Mouse (Mus musculus) MEL (cell line): ENCODE measurements around the gene Zfp362. TPM values are rescaled to one million over a fixed set of nuclear protein-coding genes. Genes with fewer than 3 reads are reported as not detected.

ENCODE experiments used
- DNase-seq: peaks from one replicate; pipeline ENCODE4 v3.0.0; 2011; ENCODE audit warnings: low read depth, low spot score
- H3K27ac ChIP-seq: 2 replicates; pipeline ENCODE4 v1.5.1; 2012; ENCODE audit warnings: low read depth, mild to moderate bottlenecking, control low read depth, low read length, moderate library complexity; ENCODE audit not compliant: control insufficient read depth
- H3K27me3 ChIP-seq, 2 experiments: fragments of 150-350 bp in 1 of 2; sonication (generic) in 1 of 2; 2 replicates each; pipeline ENCODE4 v1.6.1; 2012; ENCODE audit warnings: low read length in 2 of 2, mild to moderate bottlenecking in 2 of 2, improper control_type of control experiment in 1 of 2, moderate library complexity in 1 of 2; ENCODE audit not compliant: insufficient read depth in 2 of 2, control insufficient read depth in 1 of 2
- H3K36me3 ChIP-seq, 2 experiments: 2 replicates each; pipeline ENCODE4 v1.6.1; 2012 to 2014; ENCODE audit warnings: low read length in 2 of 2, improper control_type of control experiment in 1 of 2, inconsistent platforms in 1 of 2, mild to moderate bottlenecking in 1 of 2; ENCODE audit not compliant: insufficient read depth in 2 of 2, control insufficient read depth in 1 of 2
- H3K4me1 ChIP-seq, 2 experiments: fragments of 150-350 bp in 1 of 2; sonication (generic) in 1 of 2; 2 replicates each; pipeline ENCODE4 v1.6.1; 2012; ENCODE audit warnings: low read length in 2 of 2, improper control_type of control experiment in 1 of 2, mild to moderate bottlenecking in 1 of 2; ENCODE audit not compliant: insufficient read depth in 2 of 2, control insufficient read depth in 1 of 2
- H3K4me3 ChIP-seq, 2 experiments: fragments of 150-350 bp in 1 of 2; sonication (generic) in 1 of 2; 2 replicates each; pipeline ENCODE4 v1.5.1; 2012; ENCODE audit warnings: low read depth in 2 of 2, low read length in 2 of 2, mild to moderate bottlenecking in 2 of 2, moderate library complexity in 2 of 2, control low read depth in 1 of 2, improper control_type of control experiment in 1 of 2; ENCODE audit not compliant: control insufficient read depth in 1 of 2, insufficient read depth in 1 of 2
- H3K79me2 ChIP-seq: 2 replicates; pipeline ENCODE4 v1.6.1; 2012; ENCODE audit warnings: mild to moderate bottlenecking, low read length, moderate library complexity; ENCODE audit not compliant: control insufficient read depth, poor library complexity, insufficient read depth
- H3K9ac ChIP-seq: 2 replicates; pipeline ENCODE4 v1.6.1; 2012; ENCODE audit warnings: low read depth, mild to moderate bottlenecking, control low read depth, low read length, moderate library complexity; ENCODE audit not compliant: control insufficient read depth, poor library complexity, severe bottlenecking
- H3K9me3 ChIP-seq: fragments of 150-350 bp; sonication (generic); replicated peaks from 2 replicates; pipeline ENCODE4 v1.6.1; 2012; ENCODE audit warnings: mild to moderate bottlenecking, low read length, improper control_type of control experiment, moderate library complexity; ENCODE audit not compliant: insufficient read depth
- CHD1 ChIP-seq: IDR thresholded peaks from 2 replicates; pipeline ENCODE4 v1.6.1; 2012; ENCODE audit warnings: low read depth, mild to moderate bottlenecking, inconsistent platforms, low read length, improper control_type of control experiment
- CHD2 ChIP-seq: IDR thresholded peaks from 2 replicates; pipeline ENCODE4 v1.6.1; 2011; ENCODE audit warnings: low read length, improper control_type of control experiment
- CTCF ChIP-seq, 3 experiments: IDR thresholded peaks in 2 of 3; conservative IDR thresholded peaks in 1 of 3; 2 replicates each; pipeline ENCODE4 v1.5.1; 2011 to 2012; ENCODE audit warnings: low read length in 3 of 3, low read depth in 2 of 3, mild to moderate bottlenecking in 2 of 3, improper control_type of control experiment in 1 of 3, inconsistent platforms in 1 of 3, mixed read lengths in 1 of 3, moderate library complexity in 1 of 3; ENCODE audit not compliant: control insufficient read depth in 1 of 3, insufficient read depth in 1 of 3, poor library complexity in 1 of 3, severe bottlenecking in 1 of 3
- E2F4 ChIP-seq: IDR thresholded peaks from 2 replicates; pipeline ENCODE4 v1.6.1; 2011; ENCODE audit warnings: low read depth, low read length, improper control_type of control experiment, borderline replicate concordance
- EP300 ChIP-seq, 2 experiments: IDR thresholded peaks; 2 replicates each; pipeline ENCODE4 v1.6.1; 2011; ENCODE audit warnings: improper control_type of control experiment in 2 of 2, low read length in 2 of 2, low read depth in 1 of 2, mild to moderate bottlenecking in 1 of 2
- GATA1 ChIP-seq: IDR thresholded peaks from 2 replicates; pipeline ENCODE4 v1.6.1; 2011; ENCODE audit warnings: low read depth, low read length, improper control_type of control experiment
- KAT2A ChIP-seq: conservative IDR thresholded peaks from 2 replicates; pipeline ENCODE4 v1.6.1; 2012; ENCODE audit warnings: low read depth, low read length, improper control_type of control experiment, inconsistent platforms
- MEF2A ChIP-seq: IDR thresholded peaks from 2 replicates; pipeline ENCODE4 v1.6.1; 2014; ENCODE audit warnings: low read depth, mild to moderate bottlenecking, inconsistent platforms, low read length, improper control_type of control experiment; ENCODE audit not compliant: poor library complexity, insufficient replicate concordance, severe bottlenecking; ENCODE audit errors: extremely low read depth
- MXI1 ChIP-seq: IDR thresholded peaks from 2 replicates; pipeline ENCODE4 v1.6.1; 2011; ENCODE audit warnings: mild to moderate bottlenecking, low read depth, low read length, improper control_type of control experiment
- MYB ChIP-seq: IDR thresholded peaks from 2 replicates; pipeline ENCODE4 v1.6.1; 2011; ENCODE audit warnings: mild to moderate bottlenecking, low read depth, low read length, improper control_type of control experiment
- MYC ChIP-seq: IDR thresholded peaks from 2 replicates; pipeline ENCODE4 v1.6.1; 2011; ENCODE audit warnings: low read depth, mild to moderate bottlenecking, low read length, improper control_type of control experiment, moderate library complexity
- NELFE ChIP-seq: IDR thresholded peaks from 2 replicates; pipeline ENCODE4 v1.6.1; 2011; ENCODE audit warnings: low read depth, low read length, improper control_type of control experiment
- NRF1 ChIP-seq: IDR thresholded peaks from 2 replicates; pipeline ENCODE4 v1.6.1; 2014; ENCODE audit warnings: low read depth, mild to moderate bottlenecking, inconsistent platforms, low read length, improper control_type of control experiment, moderate library complexity; ENCODE audit not compliant: poor library complexity, insufficient read depth, severe bottlenecking
- POLR2A ChIP-seq, 2 experiments: IDR thresholded peaks; 2 replicates each; pipeline ENCODE4 v1.6.1; 2011 to 2012; ENCODE audit warnings: low read length in 2 of 2, mild to moderate bottlenecking in 2 of 2, control low read depth in 1 of 2, improper control_type of control experiment in 1 of 2, low read depth in 1 of 2, moderate library complexity in 1 of 2; ENCODE audit not compliant: control insufficient read depth in 1 of 2, insufficient read depth in 1 of 2, poor library complexity in 1 of 2
- POLR2AphosphoS2 ChIP-seq: IDR thresholded peaks from 2 replicates; pipeline ENCODE4 v1.6.1; 2011; ENCODE audit warnings: low read length, improper control_type of control experiment
- POLR2AphosphoS5 ChIP-seq: IDR thresholded peaks from 2 replicates; pipeline ENCODE4 v1.6.1; 2012; ENCODE audit warnings: low read depth, borderline replicate concordance, mild to moderate bottlenecking, inconsistent platforms, low read length, moderate library complexity, mixed read lengths
- RAD21 ChIP-seq: IDR thresholded peaks from 2 replicates; pipeline ENCODE4 v1.6.1; 2011; ENCODE audit warnings: mild to moderate bottlenecking, low read depth, low read length, improper control_type of control experiment
- RCOR1 ChIP-seq: IDR thresholded peaks from 2 replicates; pipeline ENCODE4 v1.6.1; 2012; ENCODE audit warnings: low read depth, mild to moderate bottlenecking, inconsistent platforms, low read length, improper control_type of control experiment
- SIN3A ChIP-seq: IDR thresholded peaks from 2 replicates; pipeline ENCODE4 v1.6.1; 2012; ENCODE audit warnings: low read length, improper control_type of control experiment, inconsistent platforms
- SMC3 ChIP-seq: IDR thresholded peaks from 2 replicates; pipeline ENCODE4 v1.6.1; 2011; ENCODE audit warnings: low read depth, low read length, improper control_type of control experiment
- TAL1 ChIP-seq: IDR thresholded peaks from 2 replicates; pipeline ENCODE4 v1.6.1; 2012; ENCODE audit warnings: mild to moderate bottlenecking, inconsistent platforms, low read length, moderate library complexity, mixed read lengths
- TBP ChIP-seq: IDR thresholded peaks from 2 replicates; pipeline ENCODE4 v1.8.0; 2011; ENCODE audit warnings: low read depth, low read length, improper control_type of control experiment
- UBTF ChIP-seq: IDR thresholded peaks from 2 replicates; pipeline ENCODE4 v1.6.1; 2012; ENCODE audit warnings: low read depth, mild to moderate bottlenecking, inconsistent platforms, low read length, improper control_type of control experiment, moderate library complexity, borderline replicate concordance; ENCODE audit not compliant: insufficient read depth
- USF1 ChIP-seq: IDR thresholded peaks from 2 replicates; pipeline ENCODE4 v1.6.1; 2014; ENCODE audit warnings: low read depth, mild to moderate bottlenecking, inconsistent platforms, low read length, improper control_type of control experiment, moderate library complexity
- ZC3H11A ChIP-seq: IDR thresholded peaks from 2 replicates; pipeline ENCODE4 v1.6.1; 2012; ENCODE audit warnings: low read depth, mild to moderate bottlenecking, inconsistent platforms, low read length, improper control_type of control experiment
- ZMIZ1 ChIP-seq: IDR thresholded peaks from 2 replicates; pipeline ENCODE4 v1.6.1; 2012; ENCODE audit warnings: low read depth, mild to moderate bottlenecking, inconsistent platforms, low read length, improper control_type of control experiment, moderate library complexity
- ZNF384 ChIP-seq: IDR thresholded peaks from 2 replicates; pipeline ENCODE4 v1.6.1; 2012; ENCODE audit warnings: low read depth, mild to moderate bottlenecking, inconsistent platforms, low read length, improper control_type of control experiment
- polyA plus RNA-seq, 2 experiments: library from polyadenylated mRNA; stranded (reverse) in 1 of 2; unstranded in 1 of 2; fragments of >175 nt in 1 of 2; fragments of >200 nt in 1 of 2; gene quantifications; 2 replicates each; pipeline versions ENCODE4 v1.2.1 to v1.2.4; 2012; ENCODE audit warnings: low replicate concordance in 2 of 2, low read depth in 1 of 2; ENCODE audit not compliant: insufficient read length in 2 of 2, insufficient read depth in 1 of 2, missing spikeins in 1 of 2
- total RNA-seq: library from RNA; depleted of rRNA; stranded (reverse); fragments of 300-350 nt; gene quantifications from 2 replicates; pipeline ENCODE4 v1.2.3, GENCODE M21; 2012

The Zfp362 gene
- total and polyA plus RNA-seq, 3 experiments: 2.4 to 30.1 TPM; not detected in 1

GRCm38 (mm10) chr4:128788108-128788507 is 17.7 kb downstream of the Zfp362 start:
- Histone ChIP-seq H3K27ac (no peak overlapping the region), H3K4me3 (no peak overlapping the region), H3K4me1 (no peaks in the 10 kb centered on the region), H3K79me2 (no peaks in the 10 kb centered on the region), H3K36me3 (no peaks in the 10 kb centered on the region; a peak in 1 of 4 replicates), H3K9ac (no peak overlapping the region)
- DNase-seq: no peak
- TF ChIP-seq SIN3A: no peak
- TF ChIP-seq RCOR1: no peak
- no peak for TF ChIP-seq NELFE
- no peak for TF ChIP-seq CHD1
- TF ChIP-seq RAD21: no peak
- TF ChIP-seq SMC3: no peak
- no peak for TF ChIP-seq POLR2A (IDR thresholded peaks at IDR 0.05; ENCODE audit: control insufficient read depth in 1 of 2, insufficient read depth in 1 of 2, low read depth in 1 of 2, low read length in 2 of 2, poor library complexity in 1 of 2)
- no peak for TF ChIP-seq ZMIZ1
- TF ChIP-seq CTCF (IDR thresholded peaks at IDR 0.05 in 2 of 3, conservative IDR thresholded peaks at IDR 0.05 in 1 of 3; ENCODE audit: control insufficient read depth in 1 of 3, insufficient read depth in 1 of 3, low read depth in 2 of 3, low read length in 3 of 3, poor library complexity in 1 of 3, severe bottlenecking in 1 of 3): no peak
- TF ChIP-seq KAT2A: no peak
- TF ChIP-seq GATA1: no peak
- TF ChIP-seq ZNF384: no peak
- no peak for TF ChIP-seq EP300 (IDR thresholded peaks at IDR 0.05; ENCODE audit: low read depth in 1 of 2, low read length in 2 of 2)
- no peak for TF ChIP-seq POLR2AphosphoS2
- no peak for TF ChIP-seq USF1
- TF ChIP-seq MEF2A: no peak
- no peak for TF ChIP-seq TAL1
- TF ChIP-seq, all 39 proteins: peak for 0
- Histone ChIP-seq H3K27me3 (no peaks in the 10 kb centered on the region), H3K9me3 (no peaks in the 10 kb centered on the region)

GRCm38 (mm10) chr4:128787023-128787939 is 18.6 kb downstream of the Zfp362 start:
- H3K36me3 ChIP-seq: no peaks in the 10 kb centered on the region; a peak in 1 of 4 replicates
- no peak overlapping the region for H3K9ac ChIP-seq
- H3K79me2 ChIP-seq: no peaks in the 10 kb centered on the region
- no peaks in the 10 kb centered on the region for H3K9me3 ChIP-seq
- H3K27ac ChIP-seq: no peak overlapping the region
- H3K4me1 ChIP-seq: no peaks in the 10 kb centered on the region
- no peak overlapping the region for H3K4me3 ChIP-seq
- no peaks in the 10 kb centered on the region for H3K27me3 ChIP-seq
- no peak for DNase-seq
- TF ChIP-seq NELFE: no peak
- TF ChIP-seq TAL1: no peak
- no peak for TF ChIP-seq UBTF
- TF ChIP-seq CHD1: no peak
- no peak for TF ChIP-seq CTCF (IDR thresholded peaks at IDR 0.05 in 2 of 3, conservative IDR thresholded peaks at IDR 0.05 in 1 of 3; ENCODE audit: control insufficient read depth in 1 of 3, insufficient read depth in 1 of 3, low read depth in 2 of 3, low read length in 3 of 3, poor library complexity in 1 of 3, severe bottlenecking in 1 of 3)
- no peak for TF ChIP-seq NRF1
- no peak for TF ChIP-seq TBP
- no peak for TF ChIP-seq MYC
- TF ChIP-seq POLR2AphosphoS5: no peak
- no peak for TF ChIP-seq MYB
- TF ChIP-seq E2F4: no peak
- no peak for TF ChIP-seq POLR2AphosphoS2
- TF ChIP-seq MXI1: no peak
- TF ChIP-seq ZC3H11A: no peak
- TF ChIP-seq RCOR1: no peak
- TF ChIP-seq CHD2: no peak
